Mouse (Mus musculus): ENCODE results near the gene Slc4a5. TPM values are rescaled to one million over a fixed set of nuclear protein-coding genes. Genes with fewer than 3 reads are reported as not detected.
A peak's percentile ranks its signal among the peaks of the same experiment; 100 is the strongest.

Gene Slc4a5
- total and polyA plus RNA-seq, 3 experiments, result 0.04 TPM; not detected in 2

DNA sequence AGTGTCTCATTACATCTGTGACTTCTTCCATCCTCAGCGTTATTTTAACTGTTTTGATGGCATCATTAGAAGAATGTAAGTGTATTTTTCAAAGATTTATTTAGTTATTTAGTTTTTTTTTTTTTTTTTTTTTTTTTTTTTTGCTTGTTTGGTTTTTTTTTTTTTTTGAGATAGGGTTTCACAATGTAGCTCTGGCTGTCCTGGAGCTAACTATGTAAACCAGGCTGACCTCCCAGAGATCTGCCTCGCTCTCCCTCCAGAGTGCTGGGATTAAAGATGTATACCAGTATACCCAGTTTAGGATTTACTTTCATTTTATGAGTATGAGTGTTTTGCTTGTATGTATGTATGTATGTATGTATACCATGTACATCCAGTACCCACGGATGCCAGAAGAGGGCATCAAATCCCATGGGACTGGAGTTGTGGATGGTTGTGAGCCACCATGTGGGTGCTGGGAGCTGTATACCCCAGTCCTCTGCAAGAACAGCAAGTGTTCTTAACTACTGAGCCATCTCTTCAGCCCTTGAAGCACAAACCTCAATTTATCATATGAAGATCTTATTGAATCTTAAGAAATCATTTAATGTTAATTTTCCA, 108.1 kb downstream of the Slc4a5 start:
- Histone ChIP-seq H3K27me3 (ENCODE audit: control insufficient read depth in 1 of 2, insufficient read depth in 2 of 2, low read length in 2 of 2) (no peaks in the 10 kb centered on the region), H3K9ac (ENCODE audit: control insufficient read depth, low read depth, low read length, poor library complexity, severe bottlenecking) (no peak overlapping the region), H3K9me3 (replicated peaks; ENCODE audit: insufficient read depth, low read length) (no peaks in the 10 kb centered on the region), H3K4me1 (ENCODE audit: control insufficient read depth in 1 of 2, insufficient read depth in 2 of 2, low read length in 2 of 2) (peaks cover 9 to 13% of the 10 kb centered on the region in 2 experiments), H3K36me3 (ENCODE audit: control insufficient read depth in 1 of 2, insufficient read depth in 2 of 2, low read length in 2 of 2) (peaks cover 27 to 34% of the 10 kb centered on the region in 2 experiments), H3K79me2 (ENCODE audit: control insufficient read depth, insufficient read depth, low read length, poor library complexity) (peaks cover 34% of the 10 kb centered on the region), H3K27ac (ENCODE audit: control insufficient read depth, low read depth, low read length) (no peak overlapping the region), H3K4me3 (ENCODE audit: control insufficient read depth in 1 of 2, insufficient read depth in 1 of 2, low read depth in 2 of 2, low read length in 2 of 2) (peak overlapping the region in 1 of 2 experiments; percentile 63; a peak in 3 of 4 replicates)
- DNase-seq (ENCODE audit: low read depth, low spot score), result peak; percentile 48
- TF ChIP-seq BHLHE40 (IDR thresholded peaks at IDR 0.05; ENCODE audit: borderline replicate concordance, low read depth, low read length) (no peak), GABPA (IDR thresholded peaks at IDR 0.05; ENCODE audit: low read depth, low read length) (no peak), MXI1 (IDR thresholded peaks at IDR 0.05; ENCODE audit: low read depth, low read length) (peak; percentile 27; the same call in 1 of the 2 replicates), ZC3H11A (IDR thresholded peaks at IDR 0.05; ENCODE audit: low read depth, low read length) (no peak), ZKSCAN1 (IDR thresholded peaks at IDR 0.05; ENCODE audit: low read depth, low read length) (no peak), POLR2A (IDR thresholded peaks at IDR 0.05; ENCODE audit: control insufficient read depth in 1 of 2, insufficient read depth in 1 of 2, low read depth in 1 of 2, low read length in 2 of 2, poor library complexity in 1 of 2) (no peak), USF1 (IDR thresholded peaks at IDR 0.05; ENCODE audit: low read depth, low read length) (no peak), HCFC1 (IDR thresholded peaks at IDR 0.05; ENCODE audit: low read depth, low read length) (no peak), TCF12 (IDR thresholded peaks at IDR 0.05; ENCODE audit: low read depth, low read length) (no peak), TAL1 (IDR thresholded peaks at IDR 0.05; ENCODE audit: low read length) (no peak), CHD1 (IDR thresholded peaks at IDR 0.05; ENCODE audit: low read depth, low read length) (no peak), SMC3 (IDR thresholded peaks at IDR 0.05; ENCODE audit: low read depth, low read length) (no peak), MYB (IDR thresholded peaks at IDR 0.05; ENCODE audit: low read depth, low read length) (no peak), NRF1 (IDR thresholded peaks at IDR 0.05; ENCODE audit: insufficient read depth, low read depth, low read length, poor library complexity, severe bottlenecking) (no peak), ZNF384 (IDR thresholded peaks at IDR 0.05; ENCODE audit: low read depth, low read length) (peak; percentile 51; the same call in 1 of the 2 replicates), JUND (IDR thresholded peaks at IDR 0.05; ENCODE audit: low read depth, low read length) (no peak), CTCF (IDR thresholded peaks at IDR 0.05 in 2 of 3, conservative IDR thresholded peaks at IDR 0.05 in 1 of 3; ENCODE audit: control insufficient read depth in 1 of 3, insufficient read depth in 1 of 3, low read depth in 2 of 3, low read length in 3 of 3, poor library complexity in 1 of 3, severe bottlenecking in 1 of 3) (peak in 2 of 3 experiments; percentile 8 to 24; a peak in 3 of 6 replicates)

DNA sequence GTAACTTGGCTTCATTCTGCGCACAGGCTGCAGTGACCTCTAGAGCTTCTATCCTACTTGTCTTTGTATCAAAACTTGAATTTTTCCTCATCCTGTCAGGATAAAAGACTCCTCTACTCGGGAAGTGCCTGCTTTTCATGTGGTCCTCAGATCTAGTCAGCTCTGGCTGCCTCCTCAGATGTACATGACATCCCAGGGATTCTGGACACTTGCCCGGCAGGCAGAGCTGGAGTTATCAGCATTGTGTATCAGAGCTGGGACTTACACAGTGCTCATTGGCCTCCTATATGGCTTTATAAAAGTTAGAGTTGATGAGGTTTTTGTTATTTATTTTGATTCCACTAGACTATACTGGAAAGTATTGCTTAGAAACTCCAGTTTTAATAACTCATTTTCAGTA, 121.8 kb downstream of the Slc4a5 start:
- no peaks in the 10 kb centered on the region for H3K79me2 ChIP-seq (ENCODE audit: control insufficient read depth, insufficient read depth, low read length, poor library complexity)
- H3K27me3 ChIP-seq (ENCODE audit: control insufficient read depth in 1 of 2, insufficient read depth in 2 of 2, low read length in 2 of 2), result no peaks in the 10 kb centered on the region
- no peak for DNase-seq (ENCODE audit: low read depth, low spot score)
- H3K36me3 ChIP-seq (ENCODE audit: control insufficient read depth in 1 of 2, insufficient read depth in 2 of 2, low read length in 2 of 2), result peaks cover 0 to 38% of the 10 kb centered on the region in 2 experiments; a peak in 2 of 4 replicates
- TF ChIP-seq NELFE (IDR thresholded peaks at IDR 0.05; ENCODE audit: low read depth, low read length) (no peak), MAX (IDR thresholded peaks at IDR 0.05; ENCODE audit: low read length) (no peak), MXI1 (IDR thresholded peaks at IDR 0.05; ENCODE audit: low read depth, low read length) (no peak), ETS1 (IDR thresholded peaks at IDR 0.05; ENCODE audit: low read depth, low read length) (no peak), MAFK (IDR thresholded peaks at IDR 0.05; ENCODE audit: borderline replicate concordance, low read depth, low read length) (no peak), E2F4 (IDR thresholded peaks at IDR 0.05; ENCODE audit: borderline replicate concordance, low read depth, low read length) (no peak), POLR2AphosphoS5 (IDR thresholded peaks at IDR 0.05; ENCODE audit: borderline replicate concordance, low read depth, low read length) (no peak), TAL1 (IDR thresholded peaks at IDR 0.05; ENCODE audit: low read length) (no peak), ELF1 (IDR thresholded peaks at IDR 0.05; ENCODE audit: low read depth, low read length) (no peak), BHLHE40 (IDR thresholded peaks at IDR 0.05; ENCODE audit: borderline replicate concordance, low read depth, low read length) (no peak)
- no peak overlapping the region for H3K9ac ChIP-seq (ENCODE audit: control insufficient read depth, low read depth, low read length, poor library complexity, severe bottlenecking)
- no peaks in the 10 kb centered on the region for H3K4me1 ChIP-seq (ENCODE audit: control insufficient read depth in 1 of 2, insufficient read depth in 2 of 2, low read length in 2 of 2)
- no peak overlapping the region for H3K27ac ChIP-seq (ENCODE audit: control insufficient read depth, low read depth, low read length)
- no peak overlapping the region for H3K4me3 ChIP-seq (ENCODE audit: control insufficient read depth in 1 of 2, insufficient read depth in 1 of 2, low read depth in 2 of 2, low read length in 2 of 2)
- no peaks in the 10 kb centered on the region for H3K9me3 ChIP-seq (replicated peaks; ENCODE audit: insufficient read depth, low read length)
